In the genomic region with DNA sequence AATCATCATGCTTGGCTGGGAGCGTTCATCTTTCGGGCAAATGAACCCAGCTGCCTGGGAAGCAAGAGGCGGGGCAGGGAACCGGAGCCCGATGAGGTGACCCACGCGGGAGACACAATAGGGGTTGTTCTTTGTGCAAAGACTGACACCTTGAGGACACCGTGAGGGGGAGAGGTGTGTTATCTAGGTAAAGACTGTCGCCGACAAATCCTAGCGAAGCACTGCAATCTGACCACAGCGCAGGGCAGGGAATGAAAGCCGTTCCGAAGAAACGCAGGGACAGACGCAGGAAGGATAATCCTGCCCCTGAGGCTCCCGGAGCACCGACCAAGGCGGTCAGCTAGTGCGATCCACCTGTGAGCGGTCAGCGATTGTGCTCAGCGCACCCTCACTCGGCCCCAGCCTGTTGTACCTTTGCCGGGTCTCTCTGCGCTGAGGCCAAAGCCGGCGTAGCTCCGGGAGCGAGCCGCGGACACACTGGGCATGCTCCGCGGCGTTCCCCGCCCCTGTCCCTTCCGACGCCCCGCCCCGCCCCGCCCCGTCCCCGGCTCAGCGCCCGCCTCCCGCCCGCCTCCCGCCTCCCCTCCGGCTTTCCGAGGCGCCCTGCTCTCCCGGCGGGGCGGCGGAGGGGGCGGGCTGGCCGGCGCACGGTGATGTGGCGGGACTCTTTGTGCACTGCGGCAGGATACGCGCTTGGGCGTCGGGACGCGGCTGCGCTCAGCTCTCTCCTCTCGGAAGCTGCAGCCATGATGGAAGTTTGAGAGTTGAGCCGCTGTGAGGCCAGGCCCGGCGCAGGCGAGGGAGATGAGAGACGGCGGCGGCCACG, we compare ENCODE assay signal across 8 mouse cellular contexts. TPM values are rescaled to one million over a fixed set of nuclear protein-coding genes. Genes with fewer than 3 reads are reported as not detected.
A peak's percentile ranks its signal among the peaks of the same experiment; 100 is the strongest.
DNase-seq lines count a peak whose midpoint lies in the region; ATAC-seq and TF ChIP-seq lines count a peak whose summit lies in the region.

A gene (plus strand): TSS at position 598 of the 826 bp plus-strand sequence.

- peak; percentile 93 for TF ChIP-seq POLR2A in testis, adult 2 months (IDR thresholded peaks at IDR 0.05; ENCODE audit: control insufficient read depth, low read depth, low read length)

- H3K4me1 ChIP-seq in G1E (ENCODE audit: insufficient read depth, low read depth, low read length), result peaks cover 31% of the 10 kb centered on the region
- peaks cover 38% of the 10 kb centered on the region for H3K4me1 ChIP-seq in forebrain, embryonic 15.5 days
- peaks cover 20% of the 10 kb centered on the region for H3K4me1 ChIP-seq in neural tube, embryonic 14.5 days (ENCODE audit: control insufficient read depth, insufficient read depth, low read length)
- H3K4me1 ChIP-seq in testis, adult 2 months (ENCODE audit: control insufficient read depth, insufficient read depth, low read length), result peaks cover 9% of the 10 kb centered on the region

- H3K27ac ChIP-seq in forebrain, embryonic 15.5 days (replicated peaks), result peak within 1 kb of the TSS; percentile 99
- peak within 1 kb of the TSS; percentile 98 for H3K27ac ChIP-seq in neural tube, embryonic 14.5 days (ENCODE audit: low read depth, low read length)
- peak within 1 kb of the TSS; percentile 94 for H3K27ac ChIP-seq in testis, adult 2 months (ENCODE audit: control insufficient read depth, insufficient read depth, low read depth, low read length)

- no peak for TF ChIP-seq CTCF in G1E (IDR thresholded peaks at IDR 0.05; ENCODE audit: low read depth, low read length)
- no peak for TF ChIP-seq CTCF in testis, adult 2 months (IDR thresholded peaks at IDR 0.05; ENCODE audit: control insufficient read depth, insufficient read depth, insufficient replicate concordance, low read depth, low read length)

- WGBS in forebrain, embryonic 15.5 days, result under 1% methylated on average over 52 of the region's 77 CpGs
- WGBS in neural tube, embryonic 14.5 days, result under 1% methylated on average over 56 of the region's 77 CpGs

- DNase-seq in G1E (ENCODE audit: low spot score), result peak; percentile 81
- DNase-seq in cerebellum, adult 11-12 months, result peak; percentile 96
- DNase-seq in heart, postnatal 14 days, result peak; percentile 99
- DNase-seq in layer of hippocampus, adult 18-20 months (ENCODE audit: low spot score in 2 of 2), result peak; percentile 97 to 98
- peak; percentile 96 to 97 for DNase-seq in lung, adult 18-20 months

- peak within 1 kb of the TSS; percentile 72 for H3K4me2 ChIP-seq in forebrain, embryonic 15.5 days (replicated peaks)
- H3K4me2 ChIP-seq in neural tube, embryonic 14.5 days (ENCODE audit: low read depth, low read length), result peak within 1 kb of the TSS; percentile 89

- peaks cover 6% of the 10 kb centered on the region for H3K36me3 ChIP-seq in G1E (replicated peaks)
- no peaks in the 10 kb centered on the region for H3K36me3 ChIP-seq in forebrain, embryonic 15.5 days
- no peaks in the 10 kb centered on the region for H3K36me3 ChIP-seq in neural tube, embryonic 14.5 days (ENCODE audit: control insufficient read depth, insufficient read depth, low read length)
- H3K36me3 ChIP-seq in testis, adult 2 months (ENCODE audit: control insufficient read depth, insufficient read depth, low read length), result no peaks in the 10 kb centered on the region

- H3K4me3 ChIP-seq in G1E (ENCODE audit: low read depth, low read length), result peak within 1 kb of the TSS; percentile 89
- H3K4me3 ChIP-seq in forebrain, embryonic 15.5 days, result peak within 1 kb of the TSS; percentile 92
- peak within 1 kb of the TSS; percentile 93 for H3K4me3 ChIP-seq in neural tube, embryonic 14.5 days (ENCODE audit: low read depth, low read length)
- H3K4me3 ChIP-seq in testis, adult 2 months (ENCODE audit: control insufficient read depth, low read depth, low read length), result peak within 1 kb of the TSS; percentile 94

- H3K9ac ChIP-seq in forebrain, embryonic 15.5 days (replicated peaks), result peak within 1 kb of the TSS; percentile 98
- peak within 1 kb of the TSS; percentile 78 for H3K9ac ChIP-seq in neural tube, embryonic 14.5 days (replicated peaks; ENCODE audit: low read depth, low read length)

- no peaks in the 10 kb centered on the region for H3K27me3 ChIP-seq in G1E (ENCODE audit: insufficient read depth, low read length)
- H3K27me3 ChIP-seq in forebrain, embryonic 15.5 days, result 0 out of 2 replicates have a peak, but pooled peaks cover 3% of the 10 kb centered on the region
- no peaks in the 10 kb centered on the region for H3K27me3 ChIP-seq in neural tube, embryonic 14.5 days (ENCODE audit: control insufficient read depth, insufficient read depth, low read length)
- H3K27me3 ChIP-seq in testis, adult 2 months (ENCODE audit: control insufficient read depth, insufficient read depth, low read length), result no peaks in the 10 kb centered on the region

- intact Hi-C loops in heart, postnatal 14 days (cut with DNase I), result loop anchor here (1.0 to 10.0 kb wide), 4 partner anchors 150 to 353 kb away; no protein-coding TSS in a partner anchor

- ATAC-seq in G1E (ENCODE audit: extremely low read depth, insufficient number of reproducible peaks, low FRiP score, poor library complexity, severe bottlenecking), result peak; percentile 52
- ATAC-seq in forebrain, embryonic 15.5 days (replicated peaks), result peak; percentile 90
- peak; percentile 91 for ATAC-seq in neural tube, embryonic 14.5 days (ENCODE audit: low read depth)

- H3K9me3 ChIP-seq in G1E (replicated peaks), result no peaks in the 10 kb centered on the region
- no peaks in the 10 kb centered on the region for H3K9me3 ChIP-seq in forebrain, embryonic 15.5 days
- no peaks in the 10 kb centered on the region for H3K9me3 ChIP-seq in neural tube, embryonic 14.5 days (ENCODE audit: control insufficient read depth, low read length)

RNA-seq across cellular contexts. Expression of the gene that starts here (rescaled TPM):
- total RNA-seq in G1E (2014; fragmentation: Nextera tagmentation) (133 and 134 TPM in 2 replicates), G1E (2017) (96.8 and 105 TPM in 2 replicates)
- 31.4 and 43.7 TPM in 2 replicates for polyA plus RNA-seq in G1E (2012)
- polyA plus RNA-seq in forebrain, embryonic 15.5 days (2015; fragmentation: Nextera tagmentation; extraction: Ambion mirVana), result 12.2 TPM in 2 replicates
- total RNA-seq in heart, postnatal 14 days (2021), result 10 to 100 TPM; 65.4 to 66.3 TPM
- total RNA-seq in layer of hippocampus, adult 18-20 months (2021), result 100 to 1,000 TPM; 110 to 112 TPM
- 19.9 and 28.3 TPM in 2 replicates for polyA plus RNA-seq in neural tube, embryonic 14.5 days (2014; fragmentation: Nextera tagmentation; extraction: Ambion mirVana)
- 15.1 and 15.4 TPM in 2 replicates for polyA plus RNA-seq in testis, adult 2 months (2012; rRNA removed)

Comparison
In these comparisons a context has a peak if more than half of its experiments do, and no peak if none do; other contexts are left out.
1. Peak in every context shown above with its lines: DNase-seq, ATAC-seq, H3K4me3 ChIP-seq and H3K27ac ChIP-seq.